Mouse (Mus musculus) gastrocnemius, postnatal 25 days (tissue): ENCODE measurements around the gene Olfr9. TPM values are rescaled to one million over a fixed set of nuclear protein-coding genes. Genes with fewer than 3 reads are reported as not detected.
"Not testable (repeated sequence)": the region's sequence is repeated elsewhere in the genome, so short reads cannot be mapped to it uniquely, and the experiment has no call there.

Source experiments
- DNase-seq: peaks from one replicate; pipeline ENCODE4 v3.0.0; 2022
- long read RNA-seq, 2 experiments: library from polyadenylated mRNA; stranded (forward); transcript quantifications; one replicate each; pipeline ENCODE4 v2.0.0; 2021
- total RNA-seq, 2 experiments: library from RNA; stranded (reverse); gene quantifications; 1 replicate in 1 of 2; 2 replicates in 1 of 2; pipeline ENCODE4 v1.2.3; 2021

Gene Olfr9
- total RNA-seq, result not detected
- long read RNA-seq, experiment 1, result 0 reads
- long read RNA-seq, experiment 2, result 0 reads

- not testable (repeated sequence) for DNase-seq
Observed at GRCm38 (mm10) chr10:128989131-128989530, at the start of gene Olfr9. Olfr9 (plus strand) TSS chr10:128989431.

GRCm38 (mm10) chr10:128940475-128941061, 48.7 kb upstream of the Olfr9 start:
- no peak for DNase-seq

- DNase-seq, result peak; percentile 51
Observed at GRCm38 (mm10) chr10:128945675-128946074, 43.6 kb upstream of the Olfr9 start.

GRCm38 (mm10) chr10:128947496-128947895, 41.7 kb upstream of the Olfr9 start:
- no peak for DNase-seq

- DNase-seq, result no peak
Observed at GRCm38 (mm10) chr10:128950208-128950887, 38.9 kb upstream of the Olfr9 start.

GRCm38 (mm10) chr10:128958340-128958739, 30.9 kb upstream of the Olfr9 start:
- no peak for DNase-seq

GRCm38 (mm10) chr10:128960142-128960541, 29.1 kb upstream of the Olfr9 start:
- DNase-seq, result no peak

GRCm38 (mm10) chr10:128960590-128961584, 28.3 kb upstream of the Olfr9 start, which contains the start of gene Mettl7b:
Mettl7b (minus strand) TSS chr10:128960988.
- DNase-seq, result no peak

- DNase-seq, result no peak
Observed at GRCm38 (mm10) chr10:128964961-128965360, 24.3 kb upstream of the Olfr9 start.

- no peak for DNase-seq
Observed at GRCm38 (mm10) chr10:128965871-128966270, 23.4 kb upstream of the Olfr9 start.

GRCm38 (mm10) chr10:128968341-128968749, 20.9 kb upstream of the Olfr9 start:
- DNase-seq, result no peak

- DNase-seq, result no peak
Observed at GRCm38 (mm10) chr10:128970740-128971250, 18.4 kb upstream of the Olfr9 start.

- no peak for DNase-seq
Observed at GRCm38 (mm10) chr10:128972841-128973240, 16.4 kb upstream of the Olfr9 start.

- no peak for DNase-seq
Observed at GRCm38 (mm10) chr10:128976395-128976794, 12.8 kb upstream of the Olfr9 start.

GRCm38 (mm10) chr10:128977522-128978114, 11.6 kb upstream of the Olfr9 start:
- no peak for DNase-seq

- DNase-seq, result no peak
Observed at GRCm38 (mm10) chr10:128980644-128981365, 8.4 kb upstream of the Olfr9 start.

GRCm38 (mm10) chr10:128990129-128990850, 1.1 kb downstream of the Olfr9 start:
- DNase-seq, result not testable (repeated sequence)

- DNase-seq, result no peak
Observed at GRCm38 (mm10) chr10:128990994-128991393, 1.8 kb downstream of the Olfr9 start.

GRCm38 (mm10) chr10:128995796-128996195, 6.6 kb downstream of the Olfr9 start:
- DNase-seq, result no peak

GRCm38 (mm10) chr10:128996523-128997040, 7.4 kb downstream of the Olfr9 start:
- no peak for DNase-seq
